18 mouse cellular contexts compared by ENCODE assay signal in the genomic region with DNA sequence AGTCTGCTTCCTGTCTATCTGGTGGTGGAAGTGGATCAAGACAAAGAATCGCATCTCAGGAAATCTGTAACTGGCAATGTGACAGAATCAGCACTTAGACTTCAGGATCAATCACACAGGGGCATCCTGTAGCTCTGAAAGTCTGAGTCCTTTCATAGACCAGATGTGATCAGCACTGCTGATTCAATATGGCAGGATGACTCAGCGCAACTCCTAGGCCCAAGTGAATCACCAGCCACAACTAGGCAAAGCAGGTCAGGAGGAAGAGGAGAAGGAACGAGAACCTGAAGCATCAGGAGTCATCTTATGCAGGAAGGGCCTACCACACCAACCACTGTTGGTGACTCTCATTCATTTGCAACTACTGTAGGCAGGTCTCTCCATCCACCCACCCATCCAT. TPM values are rescaled to one million over a fixed set of nuclear protein-coding genes. Genes with fewer than 3 reads are reported as not detected.
DNase-seq lines count a peak whose midpoint lies in the region; ATAC-seq lines count a peak whose summit lies in the region.
"Had no signal": no experiment of that assay in that cellular context is flagged by ENCODE, and none has a peak within 500 bp of the region (broad histone marks: within the 10 kb centered on the region; RNA-seq: fewer than 3 reads in every experiment).

No protein-coding gene starts in this region.

- no peak for ATAC-seq in midbrain, embryonic 11.5 days (ENCODE audit: low FRiP score)
- no peak for ATAC-seq in midbrain, embryonic 15.5 days (replicated peaks)
- ATAC-seq in erythroid progenitor cell, adult 5-6 weeks (replicated peaks; ENCODE audit: low FRiP score, poor library complexity, severe bottlenecking): peak; percentile 58
- ATAC-seq: forebrain, embryonic 13.5 days; hindbrain, embryonic 16.5 days; midbrain, embryonic 16.5 days had no signal

- H3K4me3 ChIP-seq in midbrain, embryonic 11.5 days (ENCODE audit: low read depth, low read length): no peak overlapping the region
- H3K4me3 ChIP-seq in midbrain, embryonic 15.5 days: no peak overlapping the region
- H3K4me3 ChIP-seq: embryonic facial prominence, embryonic 13.5 days; forebrain, embryonic 13.5 days; lung, embryonic 15.5 days had no signal

- no peaks in the 10 kb centered on the region; the same call in 1 of the 2 replicates for H3K4me1 ChIP-seq in midbrain, embryonic 11.5 days (ENCODE audit: control insufficient read depth, insufficient read depth, low read length)
- H3K4me1 ChIP-seq in midbrain, embryonic 15.5 days: no peaks in the 10 kb centered on the region
- H3K4me1 ChIP-seq: forebrain, embryonic 13.5 days had no signal

- no peak overlapping the region for H3K27ac ChIP-seq in midbrain, embryonic 11.5 days (ENCODE audit: low read depth, low read length)
- no peak overlapping the region for H3K27ac ChIP-seq in midbrain, embryonic 15.5 days
- H3K27ac ChIP-seq: embryonic facial prominence, embryonic 13.5 days; forebrain, embryonic 13.5 days; lung, embryonic 15.5 days had no signal

- H3K9me3 ChIP-seq in midbrain, embryonic 11.5 days (ENCODE audit: control insufficient read depth, low read length): no peaks in the 10 kb centered on the region
- H3K9me3 ChIP-seq in midbrain, embryonic 15.5 days: no peaks in the 10 kb centered on the region
- H3K9me3 ChIP-seq: embryonic facial prominence, embryonic 13.5 days; forebrain, embryonic 13.5 days; lung, embryonic 15.5 days had no signal

- intact Hi-C loops in left cerebral cortex, postnatal 25 days (cut with DNase I): no loop called here

- 93% methylated on average over 3 of the region's 3 CpGs for WGBS in midbrain, embryonic 11.5 days
- 85% methylated on average over 3 of the region's 3 CpGs for WGBS in midbrain, embryonic 15.5 days

- peak; percentile 26 for DNase-seq in midbrain, embryonic 11.5 days (ENCODE audit: low spot score, missing footprints)
- peak; percentile 69 for DNase-seq in MN1 (ENCODE audit: low spot score)
- no peak for DNase-seq in thymus, adult 18-20 months
- no peak for DNase-seq in left cerebral cortex, postnatal 25 days (ENCODE audit: low spot score in 2 of 2)
- no peak for DNase-seq in lung, postnatal 36 days
- DNase-seq: cerebellum, adult 2 months; heart, postnatal 10 days; kidney, adult 11 months; kidney, postnatal 25 days; layer of hippocampus, postnatal 36 days; right cerebral cortex, postnatal 14 days had no signal

- no peak overlapping the region for H3K4me2 ChIP-seq in midbrain, embryonic 11.5 days
- no peak overlapping the region for H3K4me2 ChIP-seq in midbrain, embryonic 15.5 days
- H3K4me2 ChIP-seq: embryonic facial prominence, embryonic 13.5 days; forebrain, embryonic 13.5 days; lung, embryonic 15.5 days had no signal

- no peaks in the 10 kb centered on the region for H3K27me3 ChIP-seq in midbrain, embryonic 11.5 days (ENCODE audit: control insufficient read depth, insufficient read depth, low read length)
- H3K27me3 ChIP-seq in midbrain, embryonic 15.5 days (replicated peaks): no peaks in the 10 kb centered on the region
- H3K27me3 ChIP-seq: embryonic facial prominence, embryonic 13.5 days; forebrain, embryonic 13.5 days; lung, embryonic 15.5 days had no signal

- no peak overlapping the region for H3K9ac ChIP-seq in midbrain, embryonic 11.5 days (ENCODE audit: low read length)
- H3K9ac ChIP-seq in midbrain, embryonic 15.5 days: no peak overlapping the region
- H3K9ac ChIP-seq: embryonic facial prominence, embryonic 13.5 days; forebrain, embryonic 13.5 days; lung, embryonic 15.5 days had no signal

- no peaks in the 10 kb centered on the region for H3K36me3 ChIP-seq in midbrain, embryonic 11.5 days (ENCODE audit: control insufficient read depth, insufficient read depth, low read length)
- H3K36me3 ChIP-seq in midbrain, embryonic 15.5 days (replicated peaks): no peaks in the 10 kb centered on the region

RNA-seq across cellular contexts. Expression of a gene that starts 54.0 kb away (rescaled TPM):
- polyA plus RNA-seq in midbrain, embryonic 11.5 days (2014; fragmentation: Nextera tagmentation; extraction: Ambion mirVana): 36.1 and 37.9 TPM in 2 replicates
- 44.4 and 45.1 TPM in 2 replicates for polyA plus RNA-seq in midbrain, embryonic 15.5 days (2015; fragmentation: Nextera tagmentation; extraction: Ambion mirVana)
- 19.3 and 50.5 TPM in 2 replicates for total RNA-seq in erythroid progenitor cell, adult 5-6 weeks (2015; ENCODE audit: low replicate concordance)
- total RNA-seq in erythroid progenitor cell, adult 5-6 weeks (2017; ENCODE audit: low replicate concordance): 43.3 and 60.3 TPM in 2 replicates
- total RNA-seq in left cerebral cortex, postnatal 25 days (2021): 10 to 100 TPM; 17.3 to 24.4 TPM

Comparison
In these comparisons a context has a peak if more than half of its experiments do, and no peak if none do; other contexts are left out.
1. DNase-seq: peak in midbrain, embryonic 11.5 days (single experiment) and MN1 (single experiment); none in thymus, adult 18-20 months (0 of 2), left cerebral cortex, postnatal 25 days (0 of 2) and lung, postnatal 36 days (single experiment).